In genomic region chr7:143685359-143686067, GRCm38 (mm10) we compare ENCODE assay signal across 8 mouse cellular contexts. TPM values are rescaled to one million over a fixed set of nuclear protein-coding genes. Genes with fewer than 3 reads are reported as not detected.
DNase-seq lines count a peak whose midpoint lies in the region; ATAC-seq lines count a peak whose summit lies in the region.

Gene Tnfrsf23 (minus strand): TSS chr7:143685872.

- H3K36me3 ChIP-seq in erythroblast, embryonic 14.5 days (ENCODE audit: control insufficient read depth) = no peaks in the 10 kb centered on the region
- H3K36me3 ChIP-seq in heart, embryonic 12.5 days = peaks cover 33% of the 10 kb centered on the region
- H3K36me3 ChIP-seq in kidney, embryonic 16.5 days (ENCODE audit: insufficient read depth, low read length) = peaks cover 16% of the 10 kb centered on the region; the same call in 1 of the 2 replicates
- H3K36me3 ChIP-seq in splenic B cell, adult 2 months (ENCODE audit: control insufficient read depth, insufficient read depth, low read length, poor library complexity, severe bottlenecking) = peaks cover 2% of the 10 kb centered on the region; the same call in 1 of the 2 replicates

- peak; percentile 89 for DNase-seq in 3134 (ENCODE audit: extremely low read depth, insufficient read length, low spot score)
- peak; percentile 81 for DNase-seq in adipocyte (ENCODE audit: low spot score)
- peak; percentile 69 for DNase-seq in liver
- DNase-seq in monocyte, adult 2 months (ENCODE audit: low read depth in 1 of 2, low spot score in 2 of 2) = peak; percentile 59 to 60
- peak; percentile 88 for DNase-seq in splenic B cell, adult 2 months (ENCODE audit: low read depth, low spot score)

- H3K27me3 ChIP-seq in erythroblast, embryonic 14.5 days (ENCODE audit: control insufficient read depth) = peaks cover 9% of the 10 kb centered on the region
- no peaks in the 10 kb centered on the region for H3K27me3 ChIP-seq in heart, embryonic 12.5 days (replicated peaks)
- H3K27me3 ChIP-seq in kidney, embryonic 16.5 days (ENCODE audit: insufficient read depth, low read length) = no peaks in the 10 kb centered on the region
- no peaks in the 10 kb centered on the region for H3K27me3 ChIP-seq in splenic B cell, adult 2 months (ENCODE audit: control insufficient read depth, insufficient read depth, low read length, poor library complexity, severe bottlenecking)

- H3K4me2 ChIP-seq in heart, embryonic 12.5 days = peak within 1 kb of the TSS; percentile 94
- peak within 1 kb of the TSS; percentile 94 for H3K4me2 ChIP-seq in kidney, embryonic 16.5 days (replicated peaks; ENCODE audit: low read depth, low read length)

- H3K4me3 ChIP-seq in erythroblast, embryonic 14.5 days (replicated peaks) = peak within 1 kb of the TSS; percentile 19
- H3K4me3 ChIP-seq in heart, embryonic 12.5 days = peak within 1 kb of the TSS; percentile 51
- peak within 1 kb of the TSS; percentile 56 for H3K4me3 ChIP-seq in kidney, embryonic 16.5 days (ENCODE audit: low read length)

- H3K4me1 ChIP-seq in erythroblast, embryonic 14.5 days (ENCODE audit: control insufficient read depth) = peaks cover 4% of the 10 kb centered on the region
- H3K4me1 ChIP-seq in heart, embryonic 12.5 days (replicated peaks) = peaks cover under 1% of the 10 kb centered on the region; the same call in 1 of the 2 replicates
- H3K4me1 ChIP-seq in kidney, embryonic 16.5 days (ENCODE audit: insufficient read depth, low read length) = 0 out of 2 replicates have a peak, but pooled peaks cover 3% of the 10 kb centered on the region

- peak; percentile 88 for ATAC-seq in heart, embryonic 12.5 days (ENCODE audit: insufficient number of reproducible peaks, low FRiP score)
- peak; percentile 94 for ATAC-seq in kidney, embryonic 16.5 days (ENCODE audit: low FRiP score, low TSS enrichment)

- no peaks in the 10 kb centered on the region for H3K9me3 ChIP-seq in erythroblast, embryonic 14.5 days (ENCODE audit: control insufficient read depth, low read length)
- H3K9me3 ChIP-seq in heart, embryonic 12.5 days (replicated peaks) = no peaks in the 10 kb centered on the region
- no peaks in the 10 kb centered on the region for H3K9me3 ChIP-seq in kidney, embryonic 16.5 days (ENCODE audit: low read length)

- 0 out of 2 replicates have a peak within 1 kb of the TSS, but pooled peaks have one; percentile 18 for H3K27ac ChIP-seq in heart, embryonic 12.5 days (ENCODE audit: poor library complexity, severe bottlenecking)
- H3K27ac ChIP-seq in kidney, embryonic 16.5 days (ENCODE audit: low read length) = no peak within 1 kb of the TSS

- 2% methylated on average over 35 of the region's 35 CpGs for WGBS in heart, embryonic 12.5 days
- 1% methylated on average over 35 of the region's 35 CpGs for WGBS in kidney, embryonic 16.5 days

- peak within 1 kb of the TSS; percentile 66 for H3K9ac ChIP-seq in heart, embryonic 12.5 days
- peak within 1 kb of the TSS; percentile 61 for H3K9ac ChIP-seq in kidney, embryonic 16.5 days (replicated peaks; ENCODE audit: low read length)

RNA-seq across cellular contexts. Expression of gene Tnfrsf23, which starts in this region (rescaled TPM):
- polyA plus RNA-seq in erythroblast, embryonic 14.5 days (2012) = 0.02 and 0.14 TPM in 2 replicates
- polyA plus RNA-seq in heart, embryonic 12.5 days (2016; fragmentation: Nextera tagmentation; extraction: Ambion mirVana) = 2.8 and 3.1 TPM in 2 replicates
- polyA plus RNA-seq in kidney, embryonic 16.5 days (2015; fragmentation: Nextera tagmentation; extraction: Ambion mirVana) = 1.6 and 1.9 TPM in 2 replicates
